Mouse (Mus musculus): ENCODE results near the gene Ascc1. TPM values are rescaled to one million over a fixed set of nuclear protein-coding genes. Genes with fewer than 3 reads are reported as not detected.

Gene Ascc1
- total and polyA plus RNA-seq, 3 experiments: 17.0 to 37.9 TPM; not detected in 1

DNA sequence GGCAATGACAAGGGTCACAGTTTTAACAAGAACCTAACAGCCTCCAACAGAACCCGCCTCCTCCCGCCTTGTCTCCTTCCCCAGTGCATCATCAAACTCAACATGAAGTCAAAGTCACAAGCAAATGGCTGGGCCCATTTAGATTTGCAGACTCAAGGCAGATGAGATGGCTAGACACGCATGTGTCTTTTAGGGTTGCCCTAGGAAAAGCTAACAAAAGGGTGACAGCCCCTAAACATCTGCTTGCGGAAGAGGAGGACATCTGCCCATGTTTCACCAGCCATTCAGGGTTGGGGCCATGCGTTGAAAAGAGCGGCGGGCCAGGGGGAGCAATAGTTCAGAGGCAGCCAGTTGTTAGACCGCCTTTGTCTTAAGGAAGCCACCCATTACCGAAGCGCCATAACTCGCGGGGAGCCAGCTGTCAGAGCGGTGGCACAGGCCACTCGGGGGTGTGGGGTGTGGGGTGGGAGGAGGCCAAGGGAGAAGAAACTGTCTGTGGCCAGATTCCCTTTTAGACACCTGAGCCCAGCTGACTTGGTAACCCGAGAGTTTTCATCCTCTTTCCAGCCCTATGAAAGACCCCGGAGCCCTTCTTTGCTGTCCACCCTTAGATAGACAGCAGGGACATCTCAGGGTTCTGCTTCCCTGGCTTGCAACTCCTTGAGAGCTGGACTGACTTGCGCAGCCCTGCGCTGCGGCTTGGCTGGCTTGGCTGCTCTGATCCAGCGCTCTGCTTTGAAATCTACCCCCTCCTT, 103.0 kb downstream of the Ascc1 start:
- Histone ChIP-seq H3K9ac (ENCODE audit: control insufficient read depth, low read depth, low read length, poor library complexity, severe bottlenecking) (no peak overlapping the region), H3K27me3 (ENCODE audit: control insufficient read depth in 1 of 2, insufficient read depth in 2 of 2, low read length in 2 of 2) (peaks cover 0 to 2% of the 10 kb centered on the region in 2 experiments; a peak in 1 of 4 replicates), H3K27ac (ENCODE audit: control insufficient read depth, low read depth, low read length) (no peak overlapping the region), H3K79me2 (ENCODE audit: control insufficient read depth, insufficient read depth, low read length, poor library complexity) (no peaks in the 10 kb centered on the region), H3K9me3 (replicated peaks; ENCODE audit: insufficient read depth, low read length) (no peaks in the 10 kb centered on the region), H3K36me3 (ENCODE audit: control insufficient read depth in 1 of 2, insufficient read depth in 2 of 2, low read length in 2 of 2) (no peaks in the 10 kb centered on the region), H3K4me1 (ENCODE audit: control insufficient read depth in 1 of 2, insufficient read depth in 2 of 2, low read length in 2 of 2) (no peaks in the 10 kb centered on the region), H3K4me3 (ENCODE audit: control insufficient read depth in 1 of 2, insufficient read depth in 1 of 2, low read depth in 2 of 2, low read length in 2 of 2) (no peak overlapping the region)
- DNase-seq (ENCODE audit: low read depth, low spot score): no peak
- TF ChIP-seq CHD2 (IDR thresholded peaks at IDR 0.05; ENCODE audit: low read length): no peak
- TF ChIP-seq POLR2AphosphoS5 (IDR thresholded peaks at IDR 0.05; ENCODE audit: borderline replicate concordance, low read depth, low read length): no peak
- no peak for TF ChIP-seq SIN3A (IDR thresholded peaks at IDR 0.05; ENCODE audit: low read length)
- no peak for TF ChIP-seq MYC (IDR thresholded peaks at IDR 0.05; ENCODE audit: low read depth, low read length)
- no peak for TF ChIP-seq CHD1 (IDR thresholded peaks at IDR 0.05; ENCODE audit: low read depth, low read length)

DNA sequence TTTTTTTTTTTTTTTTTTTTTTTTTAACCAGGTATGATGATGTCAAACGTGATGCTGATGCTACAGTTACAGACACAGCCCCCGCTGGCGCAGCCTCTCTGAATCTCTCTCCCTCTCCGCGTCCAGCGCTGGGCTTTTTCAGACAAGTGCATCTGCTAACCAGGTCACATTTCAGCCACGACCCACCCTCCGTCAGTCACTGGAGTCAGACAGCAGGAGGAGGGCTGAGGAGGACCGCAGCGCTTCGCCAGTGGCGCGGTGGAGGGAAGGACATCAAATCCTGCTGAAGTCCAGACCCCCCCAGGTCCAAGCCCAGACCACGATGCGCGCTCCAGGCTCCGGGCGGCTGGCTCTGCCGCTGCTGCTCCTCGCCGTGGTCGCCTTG, 103.5 kb downstream of the Ascc1 start, which contains the start of gene Spock2:
TSS of gene Spock2 (plus strand) at position 74 of the 385 bp plus-strand sequence.
- no peak for DNase-seq (ENCODE audit: low read depth, low spot score)
- Histone ChIP-seq H3K27me3 (ENCODE audit: control insufficient read depth in 1 of 2, insufficient read depth in 2 of 2, low read length in 2 of 2) (peaks cover 0 to 2% of the 10 kb centered on the region in 2 experiments; a peak in 1 of 4 replicates), H3K9me3 (replicated peaks; ENCODE audit: insufficient read depth, low read length) (no peaks in the 10 kb centered on the region)

DNA sequence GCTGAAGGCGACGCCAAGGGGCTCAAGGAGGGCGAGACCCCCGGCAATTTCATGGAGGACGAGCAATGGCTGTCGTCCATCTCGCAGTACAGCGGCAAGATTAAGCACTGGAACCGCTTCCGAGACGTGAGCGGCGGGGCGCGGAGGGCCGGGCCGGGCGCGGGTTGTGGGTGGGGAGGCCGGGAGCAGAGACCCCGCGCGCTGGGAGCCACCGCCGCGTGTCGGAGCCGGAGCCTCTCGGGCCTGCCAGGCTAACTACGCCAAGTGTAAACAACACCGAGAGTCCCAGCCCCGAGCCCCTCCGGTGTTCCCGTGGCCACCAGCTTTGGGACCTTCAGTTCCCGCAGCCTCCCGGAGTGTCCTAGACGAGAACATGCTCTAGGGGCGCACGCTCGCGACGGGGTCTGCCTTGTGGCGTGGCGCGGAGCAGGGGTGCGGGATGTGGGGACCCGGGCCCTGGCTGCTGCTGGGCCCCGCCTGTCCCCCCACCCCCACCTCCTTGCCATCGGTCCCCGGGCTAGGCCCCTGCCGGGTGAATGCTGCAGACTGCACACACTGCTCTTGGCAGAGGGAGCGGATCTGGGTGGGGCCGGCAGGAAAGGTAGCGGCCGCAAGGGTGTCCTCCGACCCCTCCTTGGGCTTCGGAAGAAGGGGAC, 104.1 kb downstream of the Ascc1 start:
- no peak for TF ChIP-seq MXI1 (IDR thresholded peaks at IDR 0.05; ENCODE audit: low read depth, low read length)
- Histone ChIP-seq H3K4me3 (ENCODE audit: control insufficient read depth in 1 of 2, insufficient read depth in 1 of 2, low read depth in 2 of 2, low read length in 2 of 2) (no peak overlapping the region), H3K9me3 (replicated peaks; ENCODE audit: insufficient read depth, low read length) (no peaks in the 10 kb centered on the region), H3K27me3 (ENCODE audit: control insufficient read depth in 1 of 2, insufficient read depth in 2 of 2, low read length in 2 of 2) (peaks cover 0 to 2% of the 10 kb centered on the region in 2 experiments; a peak in 1 of 4 replicates), H3K36me3 (ENCODE audit: control insufficient read depth in 1 of 2, insufficient read depth in 2 of 2, low read length in 2 of 2) (no peaks in the 10 kb centered on the region), H3K27ac (ENCODE audit: control insufficient read depth, low read depth, low read length) (no peak overlapping the region), H3K9ac (ENCODE audit: control insufficient read depth, low read depth, low read length, poor library complexity, severe bottlenecking) (no peak overlapping the region), H3K4me1 (ENCODE audit: control insufficient read depth in 1 of 2, insufficient read depth in 2 of 2, low read length in 2 of 2) (no peaks in the 10 kb centered on the region), H3K79me2 (ENCODE audit: control insufficient read depth, insufficient read depth, low read length, poor library complexity) (no peaks in the 10 kb centered on the region)
- no peak for DNase-seq (ENCODE audit: low read depth, low spot score)

More for the DNA sequence above, 103.5 kb downstream of the Ascc1 start, which contains the start of gene Spock2:
- Histone ChIP-seq H3K79me2 (ENCODE audit: control insufficient read depth, insufficient read depth, low read length, poor library complexity) (no peaks in the 10 kb centered on the region), H3K36me3 (ENCODE audit: control insufficient read depth in 1 of 2, insufficient read depth in 2 of 2, low read length in 2 of 2) (no peaks in the 10 kb centered on the region), H3K4me3 (ENCODE audit: control insufficient read depth in 1 of 2, insufficient read depth in 1 of 2, low read depth in 2 of 2, low read length in 2 of 2) (no peak within 1 kb of the TSS), H3K9ac (ENCODE audit: control insufficient read depth, low read depth, low read length, poor library complexity, severe bottlenecking) (no peak within 1 kb of the TSS), H3K4me1 (ENCODE audit: control insufficient read depth in 1 of 2, insufficient read depth in 2 of 2, low read length in 2 of 2) (no peaks in the 10 kb centered on the region), H3K27ac (ENCODE audit: control insufficient read depth, low read depth, low read length) (no peak within 1 kb of the TSS)
- no peak for TF ChIP-seq TBP (IDR thresholded peaks at IDR 0.05; ENCODE audit: low read depth, low read length)
- no peak for TF ChIP-seq MEF2A (IDR thresholded peaks at IDR 0.05; ENCODE audit: extremely low read depth, insufficient replicate concordance, low read depth, low read length, poor library complexity, severe bottlenecking)
- no peak for TF ChIP-seq ELF1 (IDR thresholded peaks at IDR 0.05; ENCODE audit: low read depth, low read length)
- TF ChIP-seq CTCF (IDR thresholded peaks at IDR 0.05 in 2 of 3, conservative IDR thresholded peaks at IDR 0.05 in 1 of 3; ENCODE audit: control insufficient read depth in 1 of 3, insufficient read depth in 1 of 3, low read depth in 2 of 3, low read length in 3 of 3, poor library complexity in 1 of 3, severe bottlenecking in 1 of 3): no peak
- TF ChIP-seq RAD21 (IDR thresholded peaks at IDR 0.05; ENCODE audit: low read depth, low read length): no peak
- no peak for TF ChIP-seq GABPA (IDR thresholded peaks at IDR 0.05; ENCODE audit: low read depth, low read length)
- no peak for TF ChIP-seq SIN3A (IDR thresholded peaks at IDR 0.05; ENCODE audit: low read length)
- TF ChIP-seq SMC3 (IDR thresholded peaks at IDR 0.05; ENCODE audit: low read depth, low read length): no peak
- TF ChIP-seq MAX (IDR thresholded peaks at IDR 0.05; ENCODE audit: low read length): no peak
- TF ChIP-seq MAZ (IDR thresholded peaks at IDR 0.05; ENCODE audit: low read depth, low read length): no peak
- TF ChIP-seq USF2 (IDR thresholded peaks at IDR 0.05; ENCODE audit: borderline replicate concordance in 1 of 2, insufficient read depth in 1 of 2, low read depth in 1 of 2, low read length in 2 of 2): no peak
- TF ChIP-seq NELFE (IDR thresholded peaks at IDR 0.05; ENCODE audit: low read depth, low read length): no peak
- no peak for TF ChIP-seq EP300 (IDR thresholded peaks at IDR 0.05; ENCODE audit: low read depth in 1 of 2, low read length in 2 of 2)
- TF ChIP-seq POLR2AphosphoS2 (IDR thresholded peaks at IDR 0.05; ENCODE audit: low read length): no peak
- TF ChIP-seq ZKSCAN1 (IDR thresholded peaks at IDR 0.05; ENCODE audit: low read depth, low read length): no peak
- no peak for TF ChIP-seq ETS1 (IDR thresholded peaks at IDR 0.05; ENCODE audit: low read depth, low read length)
